Mouse (Mus musculus): Measurements from ENCODE around the gene Pld3.

DNA sequence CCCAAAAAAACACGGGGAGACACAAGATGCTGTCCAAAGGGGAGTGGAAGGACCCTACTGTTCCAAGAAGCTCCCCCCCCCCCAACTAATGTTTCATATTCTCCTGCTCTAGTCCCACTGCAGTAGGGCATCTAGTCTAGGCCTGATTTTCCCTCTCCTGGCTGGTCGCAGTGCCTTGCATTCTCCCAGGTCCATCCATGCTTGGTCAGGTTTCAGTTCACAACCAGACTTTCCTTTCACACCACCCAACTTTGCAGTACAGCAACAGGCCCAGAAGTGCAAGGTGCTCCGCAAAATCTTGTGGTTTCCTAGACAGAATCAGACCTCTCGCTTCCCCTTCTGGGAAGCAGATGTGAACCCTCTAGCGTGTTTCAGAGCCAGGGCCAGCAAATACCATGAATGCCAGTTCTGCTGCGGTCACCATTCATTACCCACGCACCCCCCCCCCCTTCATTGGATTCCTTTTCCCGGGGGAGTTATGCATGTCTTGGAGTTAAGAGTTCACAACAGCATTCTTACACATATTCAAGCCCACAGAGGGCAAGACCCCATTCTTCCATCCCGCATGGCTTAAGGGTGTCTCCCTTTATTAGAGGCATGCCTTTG lies 46.1 kb downstream of the Pld3 start:
- TF ChIP-seq CTCF (IDR thresholded peaks at IDR 0.05; ENCODE audit: low read depth, low read length), result no peak
- TF ChIP-seq POLR2A (IDR thresholded peaks at IDR 0.05; ENCODE audit: insufficient read depth, low read length), result no peak
- TF ChIP-seq EP300 (IDR thresholded peaks at IDR 0.05; ENCODE audit: insufficient read depth, low read depth, low read length), result no peak

All from ES-Bruce4 (cell line).